Mouse (Mus musculus) erythroblast, embryonic 14.5 days (primary cell): ENCODE results near the gene Bud23.

Source experiments
- GATA1 ChIP-seq: IDR thresholded peaks from 2 replicates; pipeline ENCODE4 v1.6.1; 2012; ENCODE audit warnings: low read length, inconsistent platforms, mixed read lengths
- TAL1 ChIP-seq: IDR thresholded peaks from 3 replicates; pipeline ENCODE4 v1.6.1; 2012; ENCODE audit warnings: low read length, inconsistent platforms, mixed read lengths

DNA sequence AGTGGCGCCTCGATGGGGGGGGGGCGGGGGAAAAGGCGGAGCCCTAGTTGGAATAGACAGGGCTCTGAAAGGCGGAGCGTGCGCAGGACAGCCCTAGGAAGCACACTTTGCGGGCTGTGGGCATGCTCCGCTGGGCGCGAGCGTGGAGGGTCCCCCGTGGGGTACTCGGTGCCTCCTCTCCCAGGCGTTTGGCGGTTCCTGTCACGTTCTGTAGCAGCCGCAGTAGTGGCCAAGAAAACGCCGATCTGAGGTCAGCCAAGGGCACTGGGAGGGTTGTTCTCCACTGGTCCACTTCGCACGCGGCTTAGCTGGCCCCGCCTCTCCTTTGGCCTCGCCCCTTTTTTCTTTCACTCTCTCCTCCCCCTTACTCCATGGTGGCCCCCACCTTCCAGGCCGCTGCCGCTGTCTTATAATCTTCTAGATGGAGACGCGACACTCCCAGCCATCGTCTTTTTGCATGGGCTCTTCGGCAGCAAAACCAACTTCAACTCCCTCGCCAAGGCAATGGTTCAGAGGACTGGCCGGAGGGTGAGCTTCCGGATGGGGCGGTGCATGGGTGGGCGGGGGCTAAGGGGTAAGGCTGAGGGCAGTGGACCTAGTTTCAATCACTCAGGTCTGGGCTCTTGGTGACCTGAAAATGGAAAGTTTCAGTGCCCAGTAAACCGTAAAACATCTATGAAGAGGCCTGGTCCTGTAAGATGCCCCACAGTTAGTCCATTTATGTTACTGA lies 55.0 kb downstream of the Bud23 start:
- TF ChIP-seq GATA1, result no peak
- TF ChIP-seq TAL1, result no peak
